Mouse (Mus musculus) liver, postnatal 0 days (tissue): ENCODE results near the gene Rgs18. TPM values are rescaled to one million over a fixed set of nuclear protein-coding genes. Genes with fewer than 3 reads are reported as not detected.
A peak's percentile ranks its signal among the peaks of the same experiment; 100 is the strongest.

Experiments
- ATAC-seq: fragments of 200-750 bp; cut with Nextera tagmentation; 2 replicates; pipeline ENCODE4 v1.8.0; 2017; ENCODE audit warnings: mild to moderate bottlenecking, moderate library complexity
- DNase-seq: peaks from one replicate; pipeline ENCODE4 v3.0.0-alpha.2; 2016
- H3K27ac ChIP-seq: fragments of 300-500 bp; sonication (generic); 2 replicates; pipeline ENCODE4 v1.5.1; 2014; ENCODE audit warnings: antibody characterized with exemption, moderate library complexity, mild to moderate bottlenecking, low read depth
- H3K27me3 ChIP-seq: fragments of 300-500 bp; sonication (generic); 2 replicates; pipeline ENCODE4 v1.6.1; 2014; ENCODE audit warnings: low read length, control low read depth, mixed read lengths; ENCODE audit not compliant: insufficient read depth
- H3K36me3 ChIP-seq: fragments of 300-500 bp; sonication (generic); replicated peaks from 2 replicates; pipeline ENCODE4 v1.6.1; 2014; ENCODE audit warnings: mild to moderate bottlenecking, control low read depth, low read length, moderate library complexity, mixed read lengths; ENCODE audit not compliant: insufficient read depth
- H3K4me1 ChIP-seq: fragments of 300-500 bp; sonication (generic); 2 replicates; pipeline ENCODE4 v1.6.1; 2014; ENCODE audit warnings: antibody characterized with exemption, mild to moderate bottlenecking, control low read depth; ENCODE audit not compliant: insufficient read depth
- H3K4me2 ChIP-seq: fragments of 300-500 bp; sonication (generic); 2 replicates; pipeline ENCODE4 v1.6.1; 2014; ENCODE audit warnings: low read depth, mild to moderate bottlenecking, low read length, moderate library complexity, mixed read lengths
- H3K4me3 ChIP-seq: fragments of 300-500 bp; sonication (generic); 2 replicates; pipeline ENCODE4 v1.5.1; 2014; ENCODE audit warnings: low read depth, low read length
- H3K9ac ChIP-seq: fragments of 300-500 bp; sonication (generic); replicated peaks from 2 replicates; pipeline ENCODE4 v1.6.1; 2014; ENCODE audit warnings: mild to moderate bottlenecking, moderate library complexity
- H3K9me3 ChIP-seq: fragments of 300-500 bp; sonication (generic); 2 replicates; pipeline ENCODE4 v1.6.1; 2016; ENCODE audit warnings: mild to moderate bottlenecking, control low read depth, low read length, mixed read lengths
- CTCF ChIP-seq: sonication (generic); IDR thresholded peaks from 2 replicates; pipeline ENCODE4 v1.5.1; 2016; ENCODE audit warnings: antibody characterized with exemption, low read depth
- EP300 ChIP-seq: IDR thresholded peaks from 2 replicates; pipeline ENCODE4 v1.6.1; 2016; ENCODE audit warnings: antibody characterized with exemption, low read depth, mild to moderate bottlenecking
- WGBS: fragments of 180-500 bp; shearing (Covaris S2); extraction: QIAGEN DNeasy Blood & Tissue Kit; methylation state at CpG from one replicate; pipeline ENCODE4 v1.1.7; 2014; ENCODE audit not compliant: insufficient replicate concordance; 5-methylcytosine and 5-hydroxymethylcytosine counted together
- polyA plus RNA-seq: library from polyadenylated mRNA; unstranded; fragments of >200 nt; fragmentation: Nextera tagmentation; extraction: Ambion mirVana; gene quantifications from 2 replicates; pipeline ENCODE4 v1.2.1, GENCODE M21; 2015

Rgs18 gene
- polyA plus RNA-seq = 23.2 and 24.9 TPM in 2 replicates

- H3K36me3 ChIP-seq = no peaks in the 10 kb centered on the region
- H3K9ac ChIP-seq = no peak within 1 kb of the TSS
- ATAC-seq (peak; percentile 92), DNase-seq (peak; percentile 23)
- WGBS = 36% methylated on average over 5 of the region's 5 CpGs
- TF ChIP-seq CTCF = no peak
- peak; percentile 86 for TF ChIP-seq EP300
- peak within 1 kb of the TSS; percentile 39 for H3K4me3 ChIP-seq
- H3K4me1 ChIP-seq = no peaks in the 10 kb centered on the region
- peak within 1 kb of the TSS; percentile 50 for H3K4me2 ChIP-seq
- peak within 1 kb of the TSS; percentile 68 for H3K27ac ChIP-seq
- no peaks in the 10 kb centered on the region for H3K9me3 ChIP-seq
- no peaks in the 10 kb centered on the region for H3K27me3 ChIP-seq
Measured at GRCm38 (mm10) chr1:144775331-144775730, at the start of gene Rgs18. Gene Rgs18 (minus strand): TSS chr1:144775435.

DNA sequence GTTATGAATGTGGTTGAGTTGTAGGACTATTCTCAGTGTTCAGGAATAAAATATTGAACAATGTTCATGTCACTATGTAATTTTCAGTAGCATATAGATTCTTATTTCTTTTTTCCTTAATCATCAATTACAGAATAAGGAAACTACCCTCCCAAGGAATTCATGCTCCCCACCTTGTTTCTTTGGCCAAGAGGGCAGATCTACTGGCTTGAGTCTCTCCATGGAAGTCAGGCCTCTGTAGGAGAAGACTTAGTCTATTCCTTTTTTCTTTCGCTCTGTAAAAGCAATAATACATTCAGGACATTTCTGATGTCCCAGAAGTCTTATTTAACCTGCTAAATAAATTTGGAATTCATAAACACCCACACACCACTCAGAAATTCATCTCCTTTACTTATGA is 841 bp downstream of the Rgs18 start:
- Histone ChIP-seq H3K27me3 (no peaks in the 10 kb centered on the region), H3K4me1 (no peaks in the 10 kb centered on the region), H3K9ac (no peak overlapping the region), H3K4me2 (peak overlapping the region; percentile 50), H3K36me3 (no peaks in the 10 kb centered on the region), H3K4me3 (peak overlapping the region; percentile 39), H3K9me3 (no peaks in the 10 kb centered on the region), H3K27ac (no peak overlapping the region)
- DNase-seq (no peak), ATAC-seq (no peak)
- no peak for TF ChIP-seq EP300
- no peak for TF ChIP-seq CTCF
- 37% methylated on average over 1 of the region's 1 CpGs for WGBS

DNA sequence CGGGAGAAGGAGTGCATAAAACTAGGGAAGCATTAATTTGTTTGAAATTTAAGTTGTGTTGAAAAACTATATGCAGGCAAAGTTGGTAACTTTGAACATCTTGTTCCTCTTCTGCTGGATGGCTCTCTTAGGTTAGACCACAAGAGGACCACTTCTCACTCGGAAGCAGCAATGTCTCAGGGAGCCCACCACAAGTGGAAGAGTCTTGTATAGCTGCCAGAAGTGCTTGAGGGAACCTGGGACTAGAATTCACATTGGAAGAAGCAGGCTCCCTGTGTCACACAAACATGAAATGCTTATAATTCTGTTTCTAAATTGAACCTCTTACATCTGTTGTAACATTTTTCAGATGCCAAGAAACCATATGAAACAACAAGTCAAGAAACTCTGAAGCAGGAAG is 9.0 kb downstream of the Rgs18 start:
- WGBS = 30% methylated on average over 2 of the region's 2 CpGs
- no peak for DNase-seq
- no peak for ATAC-seq
- Histone ChIP-seq H3K4me3 (no peak overlapping the region), H3K9ac (no peak overlapping the region), H3K9me3 (no peaks in the 10 kb centered on the region), H3K36me3 (no peaks in the 10 kb centered on the region), H3K4me1 (no peaks in the 10 kb centered on the region), H3K27ac (no peak overlapping the region), H3K27me3 (no peaks in the 10 kb centered on the region), H3K4me2 (no peak overlapping the region)
- TF ChIP-seq EP300 (no peak), CTCF (no peak)

GRCm38 (mm10) chr1:144760792-144761191 is 14.4 kb downstream of the Rgs18 start:
- H3K27ac ChIP-seq = no peak overlapping the region
- H3K27me3 ChIP-seq = no peaks in the 10 kb centered on the region
- H3K4me2 ChIP-seq = no peak overlapping the region
- no peak for TF ChIP-seq EP300
- TF ChIP-seq CTCF = no peak
- H3K9me3 ChIP-seq = no peaks in the 10 kb centered on the region
- 64% methylated on average over 3 of the region's 3 CpGs for WGBS
- H3K4me1 ChIP-seq = no peaks in the 10 kb centered on the region
- ATAC-seq (no peak), DNase-seq (no peak)
- no peak overlapping the region for H3K4me3 ChIP-seq
- H3K9ac ChIP-seq = no peak overlapping the region
- H3K36me3 ChIP-seq = no peaks in the 10 kb centered on the region

- Histone ChIP-seq H3K4me1 (no peaks in the 10 kb centered on the region), H3K27me3 (no peaks in the 10 kb centered on the region), H3K9ac (no peak overlapping the region), H3K27ac (no peak overlapping the region), H3K9me3 (no peaks in the 10 kb centered on the region), H3K36me3 (no peaks in the 10 kb centered on the region), H3K4me3 (no peak overlapping the region), H3K4me2 (no peak overlapping the region)
- WGBS = 69% methylated on average over 3 of the region's 3 CpGs
- ATAC-seq = no peak
- TF ChIP-seq EP300 = no peak
- no peak for TF ChIP-seq CTCF
- no peak for DNase-seq
Measured at GRCm38 (mm10) chr1:144750763-144751162, 24.5 kb downstream of the Rgs18 start.

DNA sequence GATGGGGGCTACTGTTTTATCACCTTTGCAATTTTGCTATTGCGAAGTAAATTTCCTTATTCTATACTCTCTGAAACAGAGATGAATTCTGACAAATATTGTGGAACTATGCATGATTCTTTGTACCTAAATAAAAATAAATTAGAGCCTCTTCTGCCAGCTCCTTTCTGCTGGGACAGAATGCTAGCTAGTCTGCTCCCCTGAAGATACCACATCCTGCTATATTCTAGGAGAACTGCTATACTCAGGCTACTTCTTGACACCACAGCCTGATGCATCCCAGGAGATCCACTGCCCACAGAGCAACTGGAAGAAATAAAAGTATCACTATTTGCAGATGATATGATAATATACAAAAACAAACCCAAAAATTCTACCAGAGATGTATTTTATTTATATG is 29.1 kb downstream of the Rgs18 start:
- WGBS = 83% methylated on average over 1 of the region's 1 CpGs
- no peak overlapping the region for H3K4me3 ChIP-seq
- H3K9me3 ChIP-seq = no peaks in the 10 kb centered on the region
- H3K9ac ChIP-seq = no peak overlapping the region
- no peaks in the 10 kb centered on the region for H3K4me1 ChIP-seq
- no peak overlapping the region for H3K27ac ChIP-seq
- DNase-seq (no peak), ATAC-seq (no peak)
- no peaks in the 10 kb centered on the region for H3K36me3 ChIP-seq
- H3K4me2 ChIP-seq = no peak overlapping the region
- TF ChIP-seq EP300 = no peak
- no peak for TF ChIP-seq CTCF
- H3K27me3 ChIP-seq = no peaks in the 10 kb centered on the region

DNA sequence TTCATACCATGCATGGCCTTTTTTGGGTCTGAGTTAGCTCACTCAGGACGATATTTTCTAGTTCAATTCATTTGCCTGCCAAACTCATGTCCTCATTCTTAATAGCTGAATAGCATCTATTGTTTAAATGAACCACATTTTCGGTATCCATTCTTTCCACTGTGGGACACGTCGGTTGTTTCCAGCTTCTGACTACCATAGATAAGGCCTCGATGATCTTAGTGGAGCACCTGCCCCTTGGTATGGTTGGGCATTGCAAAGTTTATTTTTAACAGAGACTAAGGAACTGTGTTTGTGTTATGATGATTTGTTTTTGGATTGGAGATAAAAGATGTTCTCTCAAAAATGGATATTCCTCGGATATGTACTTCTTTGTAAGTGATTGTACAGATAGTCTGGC is 37.5 kb downstream of the Rgs18 start:
- Histone ChIP-seq H3K9ac (no peak overlapping the region), H3K4me3 (no peak overlapping the region), H3K27ac (no peak overlapping the region), H3K36me3 (no peaks in the 10 kb centered on the region), H3K9me3 (no peaks in the 10 kb centered on the region), H3K4me1 (no peaks in the 10 kb centered on the region), H3K4me2 (no peak overlapping the region), H3K27me3 (no peaks in the 10 kb centered on the region)
- ATAC-seq (no peak), DNase-seq (no peak)
- 65% methylated on average over 6 of the region's 6 CpGs for WGBS
- no peak for TF ChIP-seq CTCF
- no peak for TF ChIP-seq EP300
